Mouse (Mus musculus) intestine, embryonic 16.5 days (tissue): ENCODE data around the gene Gm42417. TPM values are rescaled to one million over a fixed set of nuclear protein-coding genes. Genes with fewer than 3 reads are reported as not detected.

Experiments used
- ATAC-seq: fragments of 200-750 bp; cut with Nextera tagmentation; 2 replicates; pipeline ENCODE4 v1.8.0; 2017; ENCODE audit warnings: moderate TSS enrichment, moderate library complexity
- H3K27ac ChIP-seq: fragments of 300-500 bp; sonication (generic); 2 replicates; pipeline ENCODE4 v1.5.1; 2014; ENCODE audit warnings: mild to moderate bottlenecking, low read length
- H3K27me3 ChIP-seq: fragments of 300-500 bp; sonication (generic); replicated peaks from 2 replicates; pipeline ENCODE4 v1.6.1; 2014; ENCODE audit warnings: low read length, control low read depth, mixed read lengths; ENCODE audit not compliant: control insufficient read depth, insufficient read depth
- H3K36me3 ChIP-seq: fragments of 300-500 bp; sonication (generic); 2 replicates; pipeline ENCODE4 v1.6.1; 2014; ENCODE audit warnings: low read length, control low read depth; ENCODE audit not compliant: control insufficient read depth, insufficient read depth
- H3K4me1 ChIP-seq: fragments of 300-500 bp; sonication (generic); 2 replicates; pipeline ENCODE4 v1.6.1; 2014; ENCODE audit warnings: low read length, control low read depth, mixed read lengths; ENCODE audit not compliant: control insufficient read depth, insufficient read depth
- H3K4me2 ChIP-seq: fragments of 300-500 bp; sonication (generic); 2 replicates; pipeline ENCODE4 v1.6.1; 2014; ENCODE audit warnings: low read depth, low read length, control low read depth
- H3K4me3 ChIP-seq: fragments of 300-500 bp; sonication (generic); 2 replicates; pipeline ENCODE4 v1.5.1; 2014; ENCODE audit warnings: mild to moderate bottlenecking, low read length
- H3K9ac ChIP-seq: fragments of 300-500 bp; sonication (generic); 2 replicates; pipeline ENCODE4 v1.6.1; 2014; ENCODE audit warnings: low read depth, low read length
- H3K9me3 ChIP-seq: fragments of 300-500 bp; sonication (generic); 2 replicates; pipeline ENCODE4 v1.6.1; 2016; ENCODE audit warnings: low read length, control low read depth; ENCODE audit not compliant: control insufficient read depth
- WGBS: fragments of 180-500 bp; shearing (Covaris S2); extraction: QIAGEN DNeasy Blood & Tissue Kit; methylation state at CpG from one replicate; pipeline ENCODE4 v1.1.7; 2014; 5-methylcytosine and 5-hydroxymethylcytosine counted together
- polyA plus RNA-seq: library from polyadenylated mRNA; unstranded; fragments of >200 nt; fragmentation: Nextera tagmentation; extraction: Ambion mirVana; gene quantifications from 2 replicates; pipeline ENCODE4 v1.2.1, GENCODE M21; 2015

The Gm42417 gene
- polyA plus RNA-seq, 1 experiment from 2014 or later, result 0.37 TPM

GRCm38 (mm10) chr1:36530485-36530884, 8.7 kb downstream of the Gm42417 start:
- Histone ChIP-seq H3K9ac (no peak overlapping the region), H3K9me3 (no peaks in the 10 kb centered on the region), H3K4me1 (no peaks in the 10 kb centered on the region), H3K36me3 (peaks cover 4% of the 10 kb centered on the region), H3K27ac (no peak overlapping the region), H3K27me3 (no peaks in the 10 kb centered on the region), H3K4me3 (no peak overlapping the region), H3K4me2 (no peak overlapping the region)
- ATAC-seq, result no peak
- 77% methylated on average over 8 of the region's 8 CpGs for WGBS

DNA sequence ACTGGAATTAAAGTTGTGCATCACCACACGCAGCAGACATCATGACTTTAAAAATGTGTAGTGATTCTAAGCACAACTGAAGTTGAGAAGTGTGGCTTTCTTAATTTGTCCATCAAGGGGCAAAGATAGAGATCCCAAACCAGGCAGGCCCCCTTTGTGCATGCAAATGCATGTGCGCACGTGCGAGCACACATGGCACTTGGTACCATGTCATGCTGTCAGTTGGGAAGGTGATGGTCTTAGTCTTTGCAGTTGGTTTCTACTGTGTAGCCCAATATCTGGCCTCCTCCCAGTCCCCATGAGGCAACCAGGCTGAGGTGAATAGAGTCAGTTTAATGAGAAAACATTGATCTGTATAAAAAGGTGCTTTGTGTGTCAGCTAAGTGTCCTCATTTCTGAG, 9.4 kb downstream of the Gm42417 start:
- no peak for ATAC-seq

GRCm38 (mm10) chr1:36529274-36529673, 10.0 kb downstream of the Gm42417 start:
- Histone ChIP-seq H3K4me2 (no peak overlapping the region), H3K27ac (no peak overlapping the region), H3K9ac (no peak overlapping the region), H3K4me3 (no peak overlapping the region), H3K9me3 (no peaks in the 10 kb centered on the region), H3K36me3 (peaks cover 8% of the 10 kb centered on the region), H3K4me1 (no peaks in the 10 kb centered on the region), H3K27me3 (no peaks in the 10 kb centered on the region)
- no peak for ATAC-seq
- 89% methylated on average over 4 of the region's 4 CpGs for WGBS

More for the DNA sequence above, 9.4 kb downstream of the Gm42417 start:
- Histone ChIP-seq H3K4me3 (no peak overlapping the region), H3K36me3 (peaks cover 8% of the 10 kb centered on the region), H3K4me1 (no peaks in the 10 kb centered on the region), H3K4me2 (no peak overlapping the region), H3K27me3 (no peaks in the 10 kb centered on the region), H3K27ac (no peak overlapping the region), H3K9ac (no peak overlapping the region), H3K9me3 (no peaks in the 10 kb centered on the region)
- 94% methylated on average over 4 of the region's 4 CpGs for WGBS

GRCm38 (mm10) chr1:36528351-36528750, 10.9 kb downstream of the Gm42417 start:
- H3K27ac ChIP-seq, result no peak overlapping the region
- no peak for ATAC-seq
- H3K27me3 ChIP-seq, result no peaks in the 10 kb centered on the region
- H3K9ac ChIP-seq, result no peak overlapping the region
- peaks cover 8% of the 10 kb centered on the region for H3K36me3 ChIP-seq
- H3K4me1 ChIP-seq, result no peaks in the 10 kb centered on the region
- no peak overlapping the region for H3K4me2 ChIP-seq
- 19% methylated on average over 1 of the region's 1 CpGs for WGBS
- H3K9me3 ChIP-seq, result no peaks in the 10 kb centered on the region
- H3K4me3 ChIP-seq, result no peak overlapping the region

DNA sequence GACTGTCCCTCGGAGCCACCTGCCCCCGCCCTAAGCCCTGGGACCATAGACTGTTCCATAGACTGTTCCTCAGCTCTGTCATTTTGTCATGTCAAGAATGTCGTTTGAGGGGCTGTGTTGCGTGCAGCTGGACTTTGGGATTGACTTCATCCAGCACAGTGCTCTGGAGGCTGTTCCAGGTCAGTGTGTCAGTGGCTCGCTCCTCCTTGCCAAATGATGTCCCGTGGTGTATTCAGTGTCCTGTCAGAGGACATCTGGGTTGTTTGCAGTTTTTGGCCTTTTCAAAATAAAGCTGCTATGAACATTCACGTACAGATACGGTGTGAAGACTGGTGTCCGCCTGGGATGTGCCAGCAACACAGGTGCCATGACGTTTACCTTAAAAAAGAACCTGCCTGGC, 12.3 kb downstream of the Gm42417 start:
- Histone ChIP-seq H3K9ac (no peak overlapping the region), H3K4me3 (no peak overlapping the region), H3K4me1 (no peaks in the 10 kb centered on the region), H3K9me3 (no peaks in the 10 kb centered on the region), H3K4me2 (no peak overlapping the region), H3K36me3 (peaks cover 8% of the 10 kb centered on the region), H3K27me3 (no peaks in the 10 kb centered on the region), H3K27ac (no peak overlapping the region)
- WGBS, result 88% methylated on average over 10 of the region's 10 CpGs
- no peak for ATAC-seq

GRCm38 (mm10) chr1:36525774-36526173, 13.5 kb downstream of the Gm42417 start:
- no peak for ATAC-seq
- Histone ChIP-seq H3K4me3 (no peak overlapping the region), H3K9me3 (no peaks in the 10 kb centered on the region), H3K36me3 (peaks cover 12% of the 10 kb centered on the region), H3K27ac (no peak overlapping the region), H3K4me2 (no peak overlapping the region), H3K27me3 (no peaks in the 10 kb centered on the region), H3K4me1 (no peaks in the 10 kb centered on the region), H3K9ac (no peak overlapping the region)
- WGBS, result 86% methylated on average over 12 of the region's 12 CpGs

DNA sequence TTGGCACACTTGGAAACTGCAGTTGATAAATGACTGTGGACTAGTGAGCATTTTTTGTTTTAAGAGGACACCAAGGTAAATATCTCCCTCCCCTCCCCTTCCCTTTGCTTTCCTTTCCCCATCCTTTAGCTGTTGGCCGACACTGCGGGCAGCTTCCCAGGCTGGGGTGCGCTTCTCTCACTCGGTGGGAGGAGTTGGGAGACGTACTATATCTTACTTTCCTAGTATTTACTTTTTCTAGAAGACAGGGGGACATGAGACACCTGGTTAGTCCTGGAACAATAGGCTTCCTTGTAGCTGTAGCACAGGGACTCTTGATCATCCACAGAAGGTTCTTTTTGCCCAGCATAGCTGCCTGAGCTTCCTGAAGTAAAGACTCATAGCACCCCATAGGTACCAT, 15.2 kb downstream of the Gm42417 start:
- peak; percentile 43; the same call in 1 of the 2 replicates for ATAC-seq
- no peak overlapping the region for H3K4me2 ChIP-seq
- H3K4me1 ChIP-seq, result no peaks in the 10 kb centered on the region
- H3K27ac ChIP-seq, result no peak overlapping the region
- WGBS, result 49% methylated on average over 5 of the region's 5 CpGs
- H3K9ac ChIP-seq, result no peak overlapping the region
- H3K27me3 ChIP-seq, result no peaks in the 10 kb centered on the region
- H3K4me3 ChIP-seq, result no peak overlapping the region
- H3K9me3 ChIP-seq, result no peaks in the 10 kb centered on the region
- H3K36me3 ChIP-seq, result peaks cover 23% of the 10 kb centered on the region

DNA sequence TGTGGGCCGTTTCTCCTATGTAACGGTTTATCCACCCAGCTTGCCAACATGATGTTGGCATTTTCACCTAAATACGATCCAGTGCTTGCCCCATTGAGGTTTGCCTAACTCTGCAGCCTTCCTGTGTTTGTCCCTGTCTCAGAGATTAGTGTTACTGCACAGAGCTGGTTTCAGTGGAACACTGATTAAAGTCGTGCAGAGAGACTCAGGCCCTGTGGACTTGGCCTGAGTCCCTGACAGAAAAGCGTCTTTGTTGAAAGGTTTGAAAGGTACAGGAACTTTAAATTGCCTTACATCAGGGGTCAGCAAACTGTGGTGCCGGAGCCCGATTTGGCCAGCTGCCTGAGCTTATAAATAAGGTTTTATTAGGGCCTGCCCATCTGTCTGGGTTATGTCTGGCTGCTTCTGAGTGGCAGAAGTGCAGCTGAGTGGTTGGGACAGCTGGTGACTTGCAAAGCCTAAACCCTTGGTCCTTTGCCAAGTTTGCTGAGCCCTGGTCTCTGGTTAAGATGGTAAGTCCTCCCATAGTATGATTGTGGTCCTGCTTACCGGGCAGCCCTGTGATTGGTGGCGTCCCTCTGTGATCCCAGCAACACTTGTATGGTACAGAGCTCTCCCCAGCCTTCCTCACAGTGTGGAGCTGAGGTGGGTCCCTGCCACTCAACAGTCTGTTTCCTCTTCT, 15.8 kb downstream of the Gm42417 start:
- Histone ChIP-seq H3K4me1 (0 out of 2 replicates have a peak, but pooled peaks cover 3% of the 10 kb centered on the region), H3K27me3 (no peaks in the 10 kb centered on the region), H3K9ac (no peak overlapping the region), H3K4me3 (no peak overlapping the region), H3K9me3 (no peaks in the 10 kb centered on the region), H3K27ac (0 out of 2 replicates have a peak overlapping the region, but pooled peaks have one; percentile 0), H3K4me2 (no peak overlapping the region), H3K36me3 (peaks cover 23% of the 10 kb centered on the region)
- peak; percentile 41; the same call in 1 of the 2 replicates for ATAC-seq
- 54% methylated on average over 9 of the region's 9 CpGs for WGBS

GRCm38 (mm10) chr1:36522210-36522609, 17.0 kb downstream of the Gm42417 start:
- Histone ChIP-seq H3K4me2 (no peak overlapping the region), H3K9ac (no peak overlapping the region), H3K27me3 (no peaks in the 10 kb centered on the region), H3K27ac (no peak overlapping the region), H3K4me3 (no peak overlapping the region), H3K9me3 (no peaks in the 10 kb centered on the region), H3K4me1 (peaks cover 9% of the 10 kb centered on the region; the same call in 1 of the 2 replicates), H3K36me3 (peaks cover 23% of the 10 kb centered on the region)
- no peak for ATAC-seq
- 93% methylated on average over 7 of the region's 7 CpGs for WGBS

- no peaks in the 10 kb centered on the region for H3K9me3 ChIP-seq
- H3K27ac ChIP-seq, result no peak overlapping the region
- H3K9ac ChIP-seq, result no peak overlapping the region
- WGBS, result 60% methylated on average over 11 of the region's 11 CpGs
- H3K27me3 ChIP-seq, result no peaks in the 10 kb centered on the region
- H3K36me3 ChIP-seq, result peaks cover 15% of the 10 kb centered on the region
- no peak for ATAC-seq
- H3K4me3 ChIP-seq, result no peak overlapping the region
- no peak overlapping the region for H3K4me2 ChIP-seq
- H3K4me1 ChIP-seq, result peaks cover 12% of the 10 kb centered on the region
These were observed 19.6 kb downstream of the Gm42417 start for GRCm38 (mm10) chr1:36519626-36520025.
